Mouse (Mus musculus): Measurements from ENCODE around the gene Kdelr2.

Kdelr2 gene

GRCm38 (mm10) chr5:143441753-143442152, 38.1 kb downstream of the Kdelr2 start:
- no peak for TF ChIP-seq GATA4 (IDR thresholded peaks at IDR 0.05; ENCODE audit: insufficient replicate concordance, low read length)

GRCm38 (mm10) chr5:143463671-143464070, 60.0 kb downstream of the Kdelr2 start:
- no peak for TF ChIP-seq GATA4 (IDR thresholded peaks at IDR 0.05; ENCODE audit: insufficient replicate concordance, low read length)

GRCm38 (mm10) chr5:143464100-143464756, 60.6 kb downstream of the Kdelr2 start, which contains the start of gene Daglb:
TSS of gene Daglb (plus strand) at chr5:143464584.
- no peak for TF ChIP-seq GATA4 (IDR thresholded peaks at IDR 0.05; ENCODE audit: insufficient replicate concordance, low read length)

- TF ChIP-seq GATA4 (IDR thresholded peaks at IDR 0.05; ENCODE audit: insufficient replicate concordance, low read length), result no peak
Observed at GRCm38 (mm10) chr5:143464757-143465118, 61.1 kb downstream of the Kdelr2 start.

GRCm38 (mm10) chr5:143465156-143466085, 61.8 kb downstream of the Kdelr2 start:
- no peak for TF ChIP-seq GATA4 (IDR thresholded peaks at IDR 0.05; ENCODE audit: insufficient replicate concordance, low read length)

- no peak for TF ChIP-seq GATA4 (IDR thresholded peaks at IDR 0.05; ENCODE audit: insufficient replicate concordance, low read length)
Observed at GRCm38 (mm10) chr5:143466891-143467669, 63.4 kb downstream of the Kdelr2 start.

- no peak for TF ChIP-seq GATA4 (IDR thresholded peaks at IDR 0.05; ENCODE audit: insufficient replicate concordance, low read length)
Observed at GRCm38 (mm10) chr5:143467931-143468330, 64.3 kb downstream of the Kdelr2 start.

- TF ChIP-seq GATA4 (IDR thresholded peaks at IDR 0.05; ENCODE audit: insufficient replicate concordance, low read length), result no peak
Observed at GRCm38 (mm10) chr5:143469628-143470027, 66.0 kb downstream of the Kdelr2 start.

GRCm38 (mm10) chr5:143470421-143471164, 67.0 kb downstream of the Kdelr2 start:
- TF ChIP-seq GATA4 (IDR thresholded peaks at IDR 0.05; ENCODE audit: insufficient replicate concordance, low read length), result no peak

GRCm38 (mm10) chr5:143471165-143471546, 67.5 kb downstream of the Kdelr2 start:
- no peak for TF ChIP-seq GATA4 (IDR thresholded peaks at IDR 0.05; ENCODE audit: insufficient replicate concordance, low read length)
